ENCODE assay signal across 16 mouse cellular contexts in the genomic region with DNA sequence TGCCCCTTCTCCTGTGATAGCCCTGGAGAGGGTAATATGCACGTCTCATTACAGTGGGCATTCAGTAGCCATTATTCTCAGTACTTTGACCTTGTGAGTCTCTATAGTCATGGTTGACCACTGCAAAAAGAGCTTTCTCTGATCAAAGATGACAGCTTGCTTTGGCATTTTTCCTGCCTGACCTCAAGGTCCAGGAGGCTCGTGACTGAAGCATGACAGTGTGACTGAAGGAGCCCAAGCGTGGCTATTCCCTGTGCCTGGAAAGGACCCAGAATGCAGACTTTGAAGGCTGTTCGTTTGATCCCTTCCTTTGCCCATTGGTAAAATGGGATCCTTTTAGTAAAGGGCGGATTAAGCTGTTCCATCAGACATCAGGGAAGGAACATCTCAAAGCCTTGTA.
DNase-seq lines count a peak whose midpoint lies in the region; ATAC-seq and TF ChIP-seq lines count a peak whose summit lies in the region.
"Had no signal": no experiment of that assay in that cellular context is flagged by ENCODE, and none has a peak within 500 bp of the region (broad histone marks: within the 10 kb centered on the region; RNA-seq: fewer than 3 reads in every experiment).

No protein-coding gene starts in this region.

- no peak for ATAC-seq in heart, embryonic 13.5 days (ENCODE audit: extremely low read depth, insufficient number of reproducible peaks, low FRiP score, low TSS enrichment)
- ATAC-seq: forebrain, embryonic 14.5 days; liver, postnatal 0 days; midbrain, embryonic 13.5 days had no signal

- no peak overlapping the region for H3K4me2 ChIP-seq in heart, embryonic 13.5 days
- H3K4me2 ChIP-seq: hindbrain, embryonic 13.5 days; limb, embryonic 12.5 days; midbrain, embryonic 13.5 days had no signal

- H3K4me3 ChIP-seq in heart, embryonic 13.5 days: no peak overlapping the region
- H3K4me3 ChIP-seq in liver, adult 2 months (ENCODE audit: insufficient read depth, low read depth, low read length): no peak overlapping the region
- H3K4me3 ChIP-seq: hindbrain, embryonic 13.5 days; limb, embryonic 12.5 days; midbrain, embryonic 13.5 days had no signal

- no peak overlapping the region for H3K9ac ChIP-seq in heart, embryonic 13.5 days
- no peak overlapping the region for H3K9ac ChIP-seq in liver, adult 2 months (ENCODE audit: low read depth, low read length)
- H3K9ac ChIP-seq: limb, embryonic 12.5 days; liver, postnatal 0 days; midbrain, embryonic 13.5 days had no signal

- H3K27ac ChIP-seq in heart, embryonic 13.5 days (replicated peaks): peak overlapping the region; percentile 99
- no peak overlapping the region for H3K27ac ChIP-seq in liver, adult 2 months (replicated peaks; ENCODE audit: insufficient read depth, low read depth, low read length)
- H3K27ac ChIP-seq: hindbrain, embryonic 13.5 days; midbrain, embryonic 13.5 days had no signal

- no peak for DNase-seq in heart, postnatal 4 days
- peak; percentile 63 for DNase-seq in liver, adult 2 months (ENCODE audit: extremely low read depth, low read depth, low spot score)
- no peak for DNase-seq in liver
- DNase-seq in adrenal gland, postnatal 10 days: peak; percentile 63
- DNase-seq in kidney, adult 8-10 months: peak; percentile 87 to 92
- DNase-seq in layer of hippocampus, adult 8-10 months (ENCODE audit: low spot score in 2 of 2): no peak
- DNase-seq in cerebellum, postnatal 14 days: no peak
- DNase-seq: cerebellum, adult 2 months; liver, postnatal 0 days; right cerebral cortex, postnatal 4 days had no signal

- H3K79me2 ChIP-seq in liver, adult 2 months (ENCODE audit: control insufficient read depth, insufficient read depth, low read length): no peaks in the 10 kb centered on the region

- no peak for TF ChIP-seq POLR2A in liver, adult 2 months (IDR thresholded peaks at IDR 0.05; ENCODE audit: extremely low read depth, insufficient read depth, low read length)

- H3K36me3 ChIP-seq in heart, embryonic 13.5 days: no peaks in the 10 kb centered on the region
- H3K36me3 ChIP-seq in liver, adult 2 months (ENCODE audit: control insufficient read depth, insufficient read depth, low read length): no peaks in the 10 kb centered on the region
- H3K36me3 ChIP-seq: G1E; limb, embryonic 12.5 days had no signal

- no peak for TF ChIP-seq CTCF in liver, adult 2 months (IDR thresholded peaks at IDR 0.05; ENCODE audit: low read depth, low read length)

- H3K9me3 ChIP-seq in heart, embryonic 13.5 days: no peaks in the 10 kb centered on the region
- H3K9me3 ChIP-seq: hindbrain, embryonic 13.5 days; limb, embryonic 12.5 days; midbrain, embryonic 13.5 days had no signal

- 60% methylated on average over 5 of the region's 5 CpGs for WGBS in heart, embryonic 13.5 days
- 60% methylated on average over 5 of the region's 5 CpGs for WGBS in liver, adult 2 months

- H3K27me3 ChIP-seq in heart, embryonic 13.5 days (replicated peaks): no peaks in the 10 kb centered on the region
- H3K27me3 ChIP-seq in liver, adult 2 months (ENCODE audit: control insufficient read depth, insufficient read depth, low read length): no peaks in the 10 kb centered on the region
- H3K27me3 ChIP-seq: hindbrain, embryonic 13.5 days; midbrain, embryonic 13.5 days had no signal

- peaks cover 75% of the 10 kb centered on the region for H3K4me1 ChIP-seq in heart, embryonic 13.5 days
- H3K4me1 ChIP-seq in liver, adult 2 months (ENCODE audit: control insufficient read depth, insufficient read depth, low read length): peaks cover 24% of the 10 kb centered on the region

Comparison
In these comparisons a context has a peak if more than half of its experiments do, and no peak if none do; other contexts are left out.
1. DNase-seq: peak in liver, adult 2 months (single experiment), adrenal gland, postnatal 10 days (single experiment) and kidney, adult 8-10 months (2 of 2); none in heart, postnatal 4 days (single experiment), liver (single experiment), layer of hippocampus, adult 8-10 months (0 of 2) and cerebellum, postnatal 14 days (0 of 2).